Mouse (Mus musculus): ENCODE data around the gene Arhgap24.

The Arhgap24 gene

GRCm38 (mm10) chr5:102670731-102671345, 189.6 kb downstream of the Arhgap24 start:
- DNase-seq (ENCODE audit: low spot score in 2 of 2) = no peak

GRCm38 (mm10) chr5:102675326-102675725, 194.1 kb downstream of the Arhgap24 start:
- DNase-seq (ENCODE audit: low spot score in 2 of 2) = no peak

- no peak for DNase-seq (ENCODE audit: low spot score in 2 of 2)
These were observed 196.0 kb downstream of the Arhgap24 start for GRCm38 (mm10) chr5:102677176-102677575.

GRCm38 (mm10) chr5:102687673-102688072, 206.5 kb downstream of the Arhgap24 start:
- DNase-seq (ENCODE audit: low spot score in 2 of 2) = no peak

GRCm38 (mm10) chr5:102692487-102692886, 211.3 kb downstream of the Arhgap24 start:
- peak; percentile 35 to 68 for DNase-seq (ENCODE audit: low spot score in 2 of 2)

GRCm38 (mm10) chr5:102693192-102693591, 212.0 kb downstream of the Arhgap24 start:
- no peak for DNase-seq (ENCODE audit: low spot score in 2 of 2)

GRCm38 (mm10) chr5:102693871-102694270, 212.7 kb downstream of the Arhgap24 start:
- DNase-seq (ENCODE audit: low spot score in 2 of 2) = no peak

GRCm38 (mm10) chr5:102697784-102698183, 216.6 kb downstream of the Arhgap24 start:
- no peak for DNase-seq (ENCODE audit: low spot score in 2 of 2)

GRCm38 (mm10) chr5:102698396-102698795, 217.2 kb downstream of the Arhgap24 start:
- no peak for DNase-seq (ENCODE audit: low spot score in 2 of 2)

GRCm38 (mm10) chr5:102698891-102699290, 217.7 kb downstream of the Arhgap24 start:
- DNase-seq (ENCODE audit: low spot score in 2 of 2) = no peak

- DNase-seq (ENCODE audit: low spot score in 2 of 2) = no peak
These were observed 221.4 kb downstream of the Arhgap24 start for GRCm38 (mm10) chr5:102702581-102702980.

- DNase-seq (ENCODE audit: low spot score in 2 of 2) = peak; percentile 20 to 67
These were observed 222.3 kb downstream of the Arhgap24 start for GRCm38 (mm10) chr5:102703325-102704099.

GRCm38 (mm10) chr5:102705170-102705569, 224.0 kb downstream of the Arhgap24 start:
- no peak for DNase-seq (ENCODE audit: low spot score in 2 of 2)

- no peak for DNase-seq (ENCODE audit: low spot score in 2 of 2)
These were observed 229.1 kb downstream of the Arhgap24 start for GRCm38 (mm10) chr5:102710336-102710735.

- DNase-seq (ENCODE audit: low spot score in 2 of 2) = no peak
These were observed 238.3 kb downstream of the Arhgap24 start for GRCm38 (mm10) chr5:102719368-102719972.

GRCm38 (mm10) chr5:102723558-102723957, 242.4 kb downstream of the Arhgap24 start:
- no peak for DNase-seq (ENCODE audit: low spot score in 2 of 2)

- no peak for DNase-seq (ENCODE audit: low spot score in 2 of 2)
These were observed 243.7 kb downstream of the Arhgap24 start for GRCm38 (mm10) chr5:102724813-102725348.

- no peak for DNase-seq (ENCODE audit: low spot score in 2 of 2)
These were observed 244.2 kb downstream of the Arhgap24 start for GRCm38 (mm10) chr5:102725365-102725764.

GRCm38 (mm10) chr5:102726985-102727384, 245.8 kb downstream of the Arhgap24 start:
- DNase-seq (ENCODE audit: low spot score in 2 of 2) = no peak

- no peak for DNase-seq (ENCODE audit: low spot score in 2 of 2)
These were observed 247.3 kb downstream of the Arhgap24 start for GRCm38 (mm10) chr5:102728531-102728930.

GRCm38 (mm10) chr5:102729476-102729875, 248.3 kb downstream of the Arhgap24 start:
- no peak for DNase-seq (ENCODE audit: low spot score in 2 of 2)

GRCm38 (mm10) chr5:102736131-102736530, 254.9 kb downstream of the Arhgap24 start:
- DNase-seq (ENCODE audit: low spot score in 2 of 2) = no peak
